Comparison of ENCODE assay signal across 29 mouse cellular contexts in genomic region chr2:29714127-29714526, GRCm38 (mm10). TPM values are rescaled to one million over a fixed set of nuclear protein-coding genes. Genes with fewer than 3 reads are reported as not detected.
DNase-seq lines count a peak whose midpoint lies in the region; ATAC-seq and TF ChIP-seq lines count a peak whose summit lies in the region.
"Had no signal": no experiment of that assay in that cellular context is flagged by ENCODE, and none has a peak within 500 bp of the region (broad histone marks: within the 10 kb centered on the region; RNA-seq: fewer than 3 reads in every experiment).

No protein-coding gene starts in this region.

- no peaks in the 10 kb centered on the region for H3K27me3 ChIP-seq in heart, embryonic 10.5 days (ENCODE audit: insufficient read depth, poor library complexity, severe bottlenecking)
- no peaks in the 10 kb centered on the region for H3K27me3 ChIP-seq in heart, postnatal 0 days (ENCODE audit: control insufficient read depth, insufficient read depth, low read length)
- no peaks in the 10 kb centered on the region for H3K27me3 ChIP-seq in heart, adult 2 months (ENCODE audit: control insufficient read depth, insufficient read depth, low read length)
- H3K27me3 ChIP-seq in forebrain, embryonic 16.5 days (replicated peaks; ENCODE audit: control insufficient read depth, insufficient read depth, low read length): no peaks in the 10 kb centered on the region
- H3K27me3 ChIP-seq: midbrain, embryonic 12.5 days had no signal

- H3K9ac ChIP-seq in heart, postnatal 0 days (replicated peaks; ENCODE audit: low read depth, low read length): no peak overlapping the region
- no peak overlapping the region for H3K9ac ChIP-seq in heart, adult 2 months (ENCODE audit: low read depth, low read length)
- H3K9ac ChIP-seq in forebrain, embryonic 16.5 days (replicated peaks; ENCODE audit: low read depth, low read length): no peak overlapping the region
- H3K9ac ChIP-seq: midbrain, embryonic 12.5 days had no signal

- H3K4me1 ChIP-seq in heart, embryonic 10.5 days: peaks cover 52% of the 10 kb centered on the region
- H3K4me1 ChIP-seq in heart, postnatal 0 days (ENCODE audit: control insufficient read depth, insufficient read depth): peaks cover 30% of the 10 kb centered on the region
- peaks cover 2% of the 10 kb centered on the region; the same call in 1 of the 2 replicates for H3K4me1 ChIP-seq in heart, adult 2 months (ENCODE audit: control insufficient read depth, insufficient read depth, low read length)
- H3K4me1 ChIP-seq in forebrain, embryonic 16.5 days (replicated peaks; ENCODE audit: control insufficient read depth, insufficient read depth, low read length): no peaks in the 10 kb centered on the region

- no peak for TF ChIP-seq POLR2A in heart, adult 2 months (IDR thresholded peaks at IDR 0.05; ENCODE audit: insufficient read depth, low read depth, low read length)

- no peak for TF ChIP-seq CTCF in heart, postnatal 0 days (IDR thresholded peaks at IDR 0.05; ENCODE audit: low read depth)
- TF ChIP-seq CTCF in heart, adult 2 months (IDR thresholded peaks at IDR 0.05): no peak

- intact Hi-C loops in heart, postnatal 14 days (cut with DNase I): no loop called here
- intact Hi-C loops in heart, adult 2 months (cut with DNase I): no loop called here

- H3K9me3 ChIP-seq in heart, embryonic 10.5 days: no peaks in the 10 kb centered on the region
- no peaks in the 10 kb centered on the region for H3K9me3 ChIP-seq in heart, postnatal 0 days (replicated peaks; ENCODE audit: control insufficient read depth, low read length)
- H3K9me3 ChIP-seq in forebrain, embryonic 16.5 days (ENCODE audit: control insufficient read depth, low read length): no peaks in the 10 kb centered on the region
- H3K9me3 ChIP-seq: forebrain, embryonic 10.5 days; midbrain, embryonic 12.5 days had no signal

- H3K36me3 ChIP-seq in heart, embryonic 10.5 days: peaks cover 36% of the 10 kb centered on the region
- peaks cover 42% of the 10 kb centered on the region for H3K36me3 ChIP-seq in heart, postnatal 0 days (replicated peaks; ENCODE audit: control insufficient read depth, insufficient read depth, low read length)
- H3K36me3 ChIP-seq in heart, adult 2 months (ENCODE audit: control insufficient read depth, insufficient read depth, low read length): no peaks in the 10 kb centered on the region
- no peaks in the 10 kb centered on the region; the same call in 1 of the 2 replicates for H3K36me3 ChIP-seq in forebrain, embryonic 16.5 days (ENCODE audit: control insufficient read depth, insufficient read depth)

- no peak for ATAC-seq in heart, postnatal 0 days (ENCODE audit: insufficient read depth, low read depth)
- no peak for ATAC-seq in forebrain, embryonic 16.5 days
- ATAC-seq: hindbrain, embryonic 16.5 days; lung, postnatal 0 days had no signal

- no peak for DNase-seq in heart, embryonic 10.5 days (ENCODE audit: low spot score)
- DNase-seq in heart, postnatal 14 days: no peak
- DNase-seq in heart, postnatal 0 days (ENCODE audit: low spot score): no peak
- no peak for DNase-seq in heart, adult 2 months
- peak; percentile 36 to 42 for DNase-seq in right cerebral cortex, adult 2 months (ENCODE audit: low spot score in 2 of 2)
- no peak for DNase-seq in right cerebral cortex, postnatal 4 days
- DNase-seq in telencephalon, adult 2 months (ENCODE audit: low read depth, low spot score): peak; percentile 61
- DNase-seq: adrenal gland, postnatal 36 days; cerebellum, adult 8-10 months; kidney, adult 2 months; kidney, postnatal 14 days; liver; retina, postnatal 1 day; thymus, adult 18-20 months had no signal

- WGBS in heart, embryonic 10.5 days: 77% methylated on average over 5 of the region's 5 CpGs
- 63% methylated on average over 5 of the region's 5 CpGs for WGBS in heart, postnatal 0 days
- 83% methylated on average over 5 of the region's 5 CpGs for WGBS in heart, adult 2 months
- WGBS in forebrain, embryonic 16.5 days: 93% methylated on average over 5 of the region's 5 CpGs

- H3K4me3 ChIP-seq in heart, embryonic 10.5 days: no peak overlapping the region
- no peak overlapping the region for H3K4me3 ChIP-seq in heart, postnatal 0 days (ENCODE audit: low read depth, low read length)
- no peak overlapping the region for H3K4me3 ChIP-seq in heart, adult 2 months
- no peak overlapping the region for H3K4me3 ChIP-seq in forebrain, embryonic 16.5 days (replicated peaks; ENCODE audit: low read length)
- H3K4me3 ChIP-seq: forebrain, embryonic 10.5 days; layer of hippocampus, adult 2 months; midbrain, embryonic 12.5 days had no signal

- peak overlapping the region; percentile 73; the same call in 1 of the 2 replicates for H3K27ac ChIP-seq in heart, embryonic 10.5 days
- H3K27ac ChIP-seq in heart, postnatal 0 days (ENCODE audit: low read depth): 0 out of 2 replicates have a peak overlapping the region, but pooled peaks have one; percentile 26
- H3K27ac ChIP-seq in heart, adult 2 months: no peak overlapping the region
- H3K27ac ChIP-seq in forebrain, embryonic 16.5 days (ENCODE audit: low read length): no peak overlapping the region
- H3K27ac ChIP-seq: forebrain, embryonic 10.5 days; layer of hippocampus, adult 2 months; midbrain, embryonic 12.5 days had no signal

- TF ChIP-seq EP300 in heart, postnatal 0 days (IDR thresholded peaks at IDR 0.05; ENCODE audit: low read depth): no peak
- no peak for TF ChIP-seq EP300 in heart, adult 2 months (IDR thresholded peaks at IDR 0.05; ENCODE audit: insufficient read depth, low read depth, low read length)

- no peak overlapping the region for H3K4me2 ChIP-seq in heart, postnatal 0 days (ENCODE audit: low read depth, low read length)
- no peak overlapping the region for H3K4me2 ChIP-seq in forebrain, embryonic 16.5 days (ENCODE audit: low read length)
- H3K4me2 ChIP-seq: midbrain, embryonic 12.5 days had no signal

- H3K79me2 ChIP-seq in heart, adult 2 months (replicated peaks; ENCODE audit: control insufficient read depth, insufficient read depth, low read length): no peaks in the 10 kb centered on the region

RNA-seq across cellular contexts. Expression of gene Gm13420, which starts 37.4 kb away (rescaled TPM):
- polyA plus RNA-seq in heart, embryonic 10.5 days (2016; fragmentation: Nextera tagmentation; extraction: Ambion mirVana): 0.28 TPM in 1 of 2 replicates, not detected in the other
- total RNA-seq in heart, postnatal 14 days (2021): not detected
- not detected in 2 replicates for total RNA-seq in heart, postnatal 0 days (2014; rRNA removed; ENCODE audit: low replicate concordance)
- polyA plus RNA-seq in heart, postnatal 0 days (2015; fragmentation: Nextera tagmentation; extraction: Ambion mirVana): not detected in 2 replicates
- total RNA-seq in heart, adult 2 months (2021): not detected
- not detected in 2 replicates for polyA plus RNA-seq in heart, adult 2 months (2012; rRNA removed)
- polyA plus RNA-seq in forebrain, embryonic 16.5 days (2015; fragmentation: Nextera tagmentation; extraction: Ambion mirVana): 0.22 TPM in 1 of 2 replicates, not detected in the other
- total RNA-seq: adrenal gland, postnatal 36 days; gastrocnemius, adult 18-20 months; granulocyte monocyte progenitor cell, adult 5-6 weeks; megakaryocyte progenitor cell, adult 5-6 weeks; monocyte, adult 5-6 weeks had no signal
- polyA plus RNA-seq: C2C12; forebrain, embryonic 10.5 days; midbrain, embryonic 12.5 days; neural tube, embryonic 11.5 days had no signal

RNA-seq across cellular contexts. Expression of gene Gm13547, which starts 45.0 kb away (rescaled TPM):
- not detected in 2 replicates for polyA plus RNA-seq in heart, embryonic 10.5 days (2016; fragmentation: Nextera tagmentation; extraction: Ambion mirVana)
- not detected for total RNA-seq in heart, postnatal 14 days (2021)
- not detected in 2 replicates for total RNA-seq in heart, postnatal 0 days (2014; rRNA removed; ENCODE audit: low replicate concordance)
- not detected in 2 replicates for polyA plus RNA-seq in heart, postnatal 0 days (2015; fragmentation: Nextera tagmentation; extraction: Ambion mirVana)
- total RNA-seq in heart, adult 2 months (2021): not detected
- not detected in 2 replicates for polyA plus RNA-seq in heart, adult 2 months (2012; rRNA removed)
- 0.42 TPM in 1 of 2 replicates, not detected in the other for polyA plus RNA-seq in forebrain, embryonic 16.5 days (2015; fragmentation: Nextera tagmentation; extraction: Ambion mirVana)
- total RNA-seq: adrenal gland, postnatal 36 days; gastrocnemius, adult 18-20 months; granulocyte monocyte progenitor cell, adult 5-6 weeks; layer of hippocampus, adult 2 months; megakaryocyte progenitor cell, adult 5-6 weeks; monocyte, adult 5-6 weeks had no signal
- polyA plus RNA-seq: C2C12; forebrain, embryonic 10.5 days; hindbrain, embryonic 16.5 days; kidney, adult 2 months; liver, embryonic 16.5 days; lung, postnatal 0 days; neural tube, embryonic 11.5 days; spleen, adult 2 months; stomach, embryonic 14.5 days had no signal

Comparison
In these comparisons a context has a peak if more than half of its experiments do, and no peak if none do; other contexts are left out.
1. DNase-seq: peak in right cerebral cortex, adult 2 months (2 of 2) and telencephalon, adult 2 months (single experiment); none in heart, embryonic 10.5 days (single experiment), heart, postnatal 14 days (0 of 2), heart, postnatal 0 days (single experiment), heart, adult 2 months (0 of 2) and right cerebral cortex, postnatal 4 days (single experiment).
2. H3K27ac ChIP-seq: peak in heart, embryonic 10.5 days (single experiment) and heart, postnatal 0 days (single experiment); none in heart, adult 2 months (single experiment) and forebrain, embryonic 16.5 days (single experiment).